Mouse (Mus musculus): ENCODE measurements around the gene Bik.

The Bik gene

DNA sequence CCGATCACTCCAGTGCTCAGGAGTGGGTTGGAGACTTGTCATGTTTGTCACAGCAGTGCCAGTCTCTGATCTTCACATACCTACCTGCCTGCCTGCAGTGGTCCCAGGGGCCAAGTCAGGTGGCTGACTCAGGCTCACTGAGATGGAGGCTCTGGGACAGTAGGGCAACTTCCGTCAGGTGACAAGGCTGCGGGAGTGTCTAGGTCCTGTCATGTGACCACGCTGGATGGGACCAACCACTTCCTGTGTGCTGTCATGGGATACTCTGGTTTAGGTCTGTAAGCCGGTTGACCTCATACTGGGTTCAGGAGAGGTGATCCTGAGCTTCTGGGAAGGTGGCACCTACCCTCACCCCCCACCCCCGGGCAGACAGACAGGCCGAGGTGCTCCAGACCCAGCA is 19.4 kb downstream of the Bik start:
- DNase-seq (ENCODE audit: low read depth, low spot score) = no peak

- no peak for DNase-seq (ENCODE audit: low read depth, low spot score)
Measured at GRCm38 (mm10) chr15:83547144-83547543, 20.5 kb downstream of the Bik start.

- no peak for DNase-seq (ENCODE audit: low read depth, low spot score)
Measured at GRCm38 (mm10) chr15:83550137-83550536, 23.5 kb downstream of the Bik start.

DNA sequence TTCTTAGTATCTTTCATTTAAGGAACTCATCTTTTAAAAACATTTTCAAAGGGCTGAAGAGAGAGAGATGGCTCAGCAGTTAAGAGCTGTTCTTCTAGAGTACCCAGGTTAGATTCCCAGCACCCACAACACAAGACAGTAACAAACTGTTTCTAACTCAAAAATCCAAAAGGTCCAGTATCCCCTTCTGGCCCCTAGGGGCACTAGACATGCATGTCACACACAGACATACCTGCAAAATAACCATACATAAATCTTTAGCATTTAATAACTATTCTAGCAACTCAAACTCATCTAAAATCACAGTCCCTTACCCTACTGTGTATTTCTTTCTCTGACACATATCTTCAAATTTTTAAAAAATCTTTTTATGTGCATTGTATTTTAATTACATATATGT is 27.2 kb downstream of the Bik start:
- no peak for DNase-seq (ENCODE audit: low read depth, low spot score)

DNA sequence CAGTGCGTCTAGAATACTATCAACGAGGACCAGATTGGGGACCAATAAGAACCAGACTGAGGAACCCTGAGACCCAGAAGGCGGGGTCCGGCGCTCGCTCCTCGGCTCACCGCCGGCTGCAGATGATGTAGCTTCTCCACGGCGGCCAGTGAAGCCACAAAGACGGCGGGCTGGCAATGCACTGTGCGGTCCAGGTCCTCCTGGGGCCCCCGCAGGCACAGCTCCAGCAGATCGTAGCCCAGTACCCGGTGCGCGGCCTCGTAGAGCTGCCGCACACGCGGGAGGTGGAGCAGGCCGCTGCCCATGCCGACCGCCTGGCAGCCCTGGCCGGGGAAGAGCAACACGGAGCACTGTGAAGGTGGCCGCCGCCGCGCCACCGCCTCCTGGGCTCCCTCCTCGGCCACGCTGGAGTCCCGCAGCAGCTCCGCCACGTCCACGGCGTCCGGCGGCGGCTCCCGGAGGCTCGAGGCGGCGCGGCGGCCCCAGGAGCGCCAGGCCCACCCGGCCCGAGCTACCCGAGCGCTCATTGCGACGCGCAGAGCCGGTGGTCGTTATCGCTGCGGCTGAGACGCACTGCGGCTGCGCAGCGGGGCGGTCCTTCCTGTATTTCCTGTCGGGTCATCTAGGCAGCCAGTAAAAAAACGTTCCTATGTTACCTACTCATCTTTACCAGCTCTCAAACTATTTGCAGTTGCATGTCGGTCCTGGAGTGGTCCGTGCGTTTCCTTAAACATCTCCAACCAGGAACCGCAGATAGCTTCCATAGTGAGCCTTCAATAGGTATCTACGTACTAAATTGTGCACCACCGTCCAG is 28.7 kb downstream of the Bik start:
- DNase-seq (ENCODE audit: low read depth, low spot score) = peak; percentile 75

DNA sequence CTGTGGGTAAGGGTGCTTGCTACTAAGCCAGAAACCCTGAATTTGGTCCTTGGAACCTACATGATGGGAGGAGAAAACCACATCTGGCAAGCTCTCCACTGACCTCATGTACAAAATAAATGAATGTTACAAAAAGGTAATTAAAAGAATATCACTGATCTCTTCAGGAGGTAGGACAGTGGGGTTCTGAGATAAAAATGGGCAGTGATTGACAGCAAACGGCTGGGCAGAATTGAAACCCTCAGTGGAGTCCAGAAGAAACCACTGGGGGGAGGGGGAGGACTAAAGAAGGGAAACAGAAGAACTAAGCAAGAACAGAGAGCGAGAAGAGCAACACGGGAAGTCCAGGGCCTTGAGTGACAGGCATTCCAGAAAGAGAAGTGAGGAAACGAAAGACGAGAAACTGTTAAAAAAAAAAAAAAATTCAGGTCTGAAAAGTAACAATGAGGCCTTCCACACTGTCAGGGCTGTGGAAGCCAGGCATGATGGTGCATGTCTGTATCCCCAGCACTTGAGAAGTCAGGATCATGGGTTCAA is 34.3 kb downstream of the Bik start:
- no peak for DNase-seq (ENCODE audit: low read depth, low spot score)

DNA sequence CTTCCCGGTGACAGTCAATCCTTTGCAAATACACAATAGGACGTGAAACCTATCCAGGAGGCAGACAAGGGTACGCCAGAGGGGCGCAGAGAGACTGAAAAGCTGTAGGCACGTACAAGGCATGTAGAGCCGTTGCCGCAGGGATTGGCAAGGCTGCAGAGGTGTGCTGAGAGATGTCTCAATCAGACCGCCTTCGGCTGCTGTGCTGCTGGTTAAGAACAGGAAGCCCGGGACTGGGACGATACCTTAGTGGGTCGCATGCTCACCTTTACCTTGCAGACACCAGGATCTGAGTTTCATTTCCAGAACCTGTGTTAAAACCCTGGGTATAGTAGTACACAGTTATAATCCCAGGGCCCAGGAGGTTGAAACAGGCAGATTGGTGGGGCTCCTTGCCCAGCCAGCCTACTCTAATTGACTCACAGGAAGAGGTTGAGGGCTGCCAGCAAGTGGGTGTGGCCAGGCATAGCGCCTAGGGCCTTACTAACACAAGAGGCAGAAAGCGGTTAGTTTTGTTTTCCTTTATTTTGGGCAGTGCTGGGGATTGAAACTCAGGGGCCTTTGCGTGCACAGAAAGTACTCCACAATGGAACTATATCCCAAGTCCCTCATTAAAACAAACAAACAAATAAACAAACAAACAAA is 36.1 kb downstream of the Bik start:
- DNase-seq (ENCODE audit: low read depth, low spot score) = no peak

DNA sequence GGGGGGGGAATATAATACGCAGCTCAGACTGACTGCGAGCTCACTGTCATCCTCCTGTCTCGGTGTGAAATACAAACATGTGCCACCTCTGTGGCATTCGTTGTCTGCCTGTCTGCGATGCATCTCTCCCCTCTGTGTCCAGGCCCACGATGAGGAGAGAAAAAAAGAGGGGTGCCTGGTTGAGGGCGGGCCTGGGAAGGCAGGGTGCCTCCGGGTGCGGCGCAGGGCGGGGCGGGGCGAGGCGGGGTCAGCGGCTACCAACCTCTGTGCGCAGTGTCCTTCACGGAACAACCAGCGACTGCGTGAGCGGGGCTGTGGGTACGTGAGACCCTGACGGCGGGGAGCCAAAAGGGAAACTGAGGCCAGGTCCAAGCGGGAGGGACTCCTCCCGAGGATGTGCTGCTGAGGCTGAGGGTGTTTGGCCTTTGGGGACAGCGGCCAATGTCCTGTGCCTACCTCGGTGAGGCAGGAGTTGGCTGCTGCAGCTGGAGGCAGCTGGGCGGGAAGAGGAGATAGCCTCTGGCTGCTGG is 36.7 kb downstream of the Bik start, which contains the start of the genes Tspo and Mcat:
Gene Tspo, plus strand, starts transcription at position 266 of the 530 bp plus-strand sequence.
Gene Mcat, minus strand, starts transcription at position 461 of the 530 bp plus-strand sequence.
- no peak for DNase-seq (ENCODE audit: low read depth, low spot score)

DNA sequence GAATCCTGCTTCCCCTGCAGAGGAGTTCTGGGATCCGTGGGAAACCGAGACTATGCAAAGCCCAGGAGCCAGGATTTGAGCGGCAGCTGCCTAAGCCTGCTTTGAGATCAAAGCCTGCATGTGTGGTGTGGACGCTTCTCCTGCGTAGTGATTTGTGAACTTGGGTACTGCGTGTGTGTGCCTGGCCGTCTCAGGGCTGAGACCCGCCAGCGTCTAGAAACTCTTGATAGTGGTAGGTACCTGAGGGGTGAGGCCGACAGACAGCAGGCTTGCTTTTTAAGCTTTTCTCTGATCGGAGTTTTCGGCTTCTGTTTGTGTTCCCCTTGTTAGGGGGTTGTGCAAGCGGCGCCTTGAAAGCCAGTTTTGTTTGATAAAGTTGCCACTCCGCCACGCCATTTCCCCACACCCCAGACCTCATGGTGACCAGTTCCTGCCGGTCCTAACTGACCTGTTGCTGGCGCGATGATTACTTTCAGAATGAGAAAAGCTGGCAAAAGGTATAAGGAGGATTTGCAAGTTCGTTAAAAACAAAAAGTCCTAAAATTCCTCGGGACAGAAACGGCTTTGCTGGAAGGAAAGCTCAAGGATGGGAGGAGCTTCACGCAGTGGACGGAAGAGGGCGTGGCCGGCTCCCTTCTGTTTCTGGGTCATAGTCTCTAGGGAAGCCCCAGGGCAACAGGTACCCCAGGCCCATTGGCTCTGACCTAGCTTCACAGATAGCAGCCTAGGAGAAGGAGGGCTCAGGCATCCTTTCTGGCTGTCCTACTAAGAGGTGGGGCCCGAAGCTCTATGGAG is 37.4 kb downstream of the Bik start:
- DNase-seq (ENCODE audit: low read depth, low spot score) = no peak

DNA sequence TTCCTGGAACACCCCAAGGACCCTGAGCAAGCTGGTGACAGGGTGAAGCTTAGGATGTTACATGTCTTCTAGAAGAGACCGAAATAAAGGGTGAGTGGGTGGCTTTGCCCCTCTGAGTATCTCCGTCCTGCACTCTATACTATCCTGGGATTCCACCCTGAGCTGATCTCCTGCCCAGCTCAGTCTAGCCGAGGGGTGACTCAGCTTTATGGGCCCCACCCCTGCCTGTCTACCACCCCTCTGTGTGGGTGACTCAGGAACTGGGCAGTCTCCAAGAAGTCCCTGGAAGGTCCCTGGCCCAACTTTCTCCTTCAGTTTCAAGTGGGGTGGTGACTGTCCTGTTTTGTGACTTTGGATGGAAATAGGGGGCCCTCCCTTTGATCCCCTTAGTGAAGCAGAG is 38.8 kb downstream of the Bik start:
- DNase-seq (ENCODE audit: low read depth, low spot score) = no peak

- no peak for DNase-seq (ENCODE audit: low read depth, low spot score)
Measured at GRCm38 (mm10) chr15:83566006-83566405, 39.3 kb downstream of the Bik start.

DNA sequence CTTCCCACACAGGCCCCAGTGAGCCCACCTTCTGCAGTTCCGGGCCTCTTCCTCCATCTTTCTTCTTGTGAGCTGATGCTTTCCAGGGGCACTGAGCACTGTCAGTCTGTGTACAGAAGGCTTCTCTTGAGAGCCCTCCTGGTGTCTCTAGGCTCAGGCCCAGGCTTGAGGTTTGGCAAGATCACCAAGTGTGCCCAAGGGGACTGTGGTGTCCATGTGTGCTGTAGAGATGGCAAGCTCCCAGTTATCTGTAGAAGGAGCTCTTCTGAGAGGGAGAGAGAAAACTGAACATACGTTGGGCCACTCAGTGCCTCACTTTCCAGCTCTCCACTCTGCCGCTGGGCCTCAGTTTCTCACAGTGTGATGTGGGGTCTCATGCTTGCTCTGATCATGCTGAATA is 41.1 kb downstream of the Bik start:
- no peak for DNase-seq (ENCODE audit: low read depth, low spot score)

- no peak for DNase-seq (ENCODE audit: low read depth, low spot score)
Measured at GRCm38 (mm10) chr15:83568544-83568943, 41.9 kb downstream of the Bik start.

- no peak for DNase-seq (ENCODE audit: low read depth, low spot score)
Measured at GRCm38 (mm10) chr15:83569682-83570081, 43.0 kb downstream of the Bik start.

DNA sequence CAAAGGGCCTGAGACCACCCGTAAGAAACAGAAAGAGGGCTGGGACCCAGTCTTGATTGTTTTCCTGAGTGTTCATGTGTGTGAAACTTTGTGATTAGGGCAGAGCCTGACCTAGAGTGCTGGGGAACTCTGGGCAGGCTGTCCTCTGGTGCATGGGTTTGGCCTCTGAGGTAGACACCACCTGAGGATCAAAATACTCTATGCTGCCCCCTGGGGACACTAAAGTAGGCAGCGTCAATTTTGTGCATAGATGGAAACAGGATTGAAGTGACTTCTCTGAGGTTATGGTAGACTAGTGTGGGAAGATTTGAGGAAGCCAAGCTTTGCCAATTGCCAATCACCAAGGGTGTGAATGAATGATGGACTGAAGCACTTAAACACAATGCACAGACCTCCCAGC is 44.0 kb downstream of the Bik start:
- no peak for DNase-seq (ENCODE audit: low read depth, low spot score)

- DNase-seq (ENCODE audit: low read depth, low spot score) = no peak
Measured at GRCm38 (mm10) chr15:83571636-83572035, 45.0 kb downstream of the Bik start.

- DNase-seq (ENCODE audit: low read depth, low spot score) = no peak
Measured at GRCm38 (mm10) chr15:83572132-83572531, 45.5 kb downstream of the Bik start.

- no peak for DNase-seq (ENCODE audit: low read depth, low spot score)
Measured at GRCm38 (mm10) chr15:83573606-83574005, 46.9 kb downstream of the Bik start.

DNA sequence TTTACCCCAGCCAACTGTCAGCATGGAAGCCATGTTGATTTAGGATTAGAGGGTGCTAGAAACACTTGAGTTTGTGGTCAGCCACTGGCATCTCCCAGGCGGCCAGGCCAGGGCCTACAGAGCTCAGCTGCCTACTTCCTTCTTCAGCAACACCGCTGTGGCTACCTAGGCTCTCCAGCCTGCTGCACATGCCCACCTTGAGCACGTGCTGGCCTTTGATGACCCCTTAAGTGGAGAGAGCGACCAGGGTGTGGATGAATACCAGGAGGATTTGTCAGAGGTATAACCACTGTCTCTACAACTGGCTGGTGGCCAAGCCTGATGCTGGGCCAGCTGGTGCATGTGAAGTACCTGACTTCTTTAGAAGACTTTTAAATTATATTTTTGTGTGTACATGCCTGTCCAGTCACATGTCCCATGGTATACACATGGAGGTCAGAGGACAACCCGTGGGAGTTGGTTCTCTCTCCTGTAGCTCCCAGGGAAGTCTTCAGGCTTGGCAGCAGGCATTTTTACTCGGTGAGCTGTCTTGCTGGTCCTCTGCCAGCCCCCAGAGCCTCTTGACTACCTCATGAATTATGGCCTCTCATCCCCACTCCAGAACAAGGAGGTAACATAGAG is 48.2 kb downstream of the Bik start:
- no peak for DNase-seq (ENCODE audit: low read depth, low spot score)

DNA sequence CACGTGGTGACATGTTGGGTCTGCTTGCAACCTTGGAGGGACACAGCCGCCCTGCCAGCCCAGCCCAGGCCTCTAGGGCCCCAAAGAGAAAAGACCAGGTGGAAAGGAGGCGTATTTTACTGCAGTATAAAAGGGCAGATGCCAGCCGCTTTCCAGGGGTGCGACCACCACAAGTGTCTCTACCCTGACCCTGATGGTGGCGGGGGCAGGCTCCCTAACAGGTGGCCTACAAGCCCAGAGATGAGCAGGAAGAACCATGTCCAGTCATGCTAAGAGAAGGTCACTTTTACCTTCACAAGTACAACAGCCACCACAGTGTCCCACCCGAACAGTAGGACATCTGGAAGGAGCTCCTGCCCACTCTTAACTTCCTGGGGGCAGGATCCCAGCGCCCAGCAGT is 48.9 kb downstream of the Bik start:
- no peak for DNase-seq (ENCODE audit: low read depth, low spot score)

DNA sequence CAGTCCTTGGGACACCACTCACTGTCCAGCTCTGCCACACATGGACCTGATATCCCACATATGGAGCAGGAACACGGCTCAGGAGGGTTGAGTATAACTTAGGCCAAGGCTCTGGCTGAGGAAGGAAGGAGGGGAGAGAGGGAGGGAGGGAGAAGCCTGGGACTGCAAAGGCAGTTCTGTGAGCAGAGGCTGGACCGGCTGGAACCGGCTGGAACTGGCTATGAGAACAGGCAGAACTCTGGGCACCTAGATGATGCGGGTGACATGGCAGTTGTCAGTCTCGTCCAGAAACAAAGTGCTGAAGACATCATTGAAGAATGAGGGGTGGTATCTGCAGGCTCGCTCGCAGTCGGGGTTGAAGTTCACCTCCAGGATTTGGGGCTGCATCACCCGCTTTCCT is 50.0 kb downstream of the Bik start:
- no peak for DNase-seq (ENCODE audit: low read depth, low spot score)
